Mouse (Mus musculus) liver, postnatal 0 days (tissue): ENCODE measurements around the gene Dock3.

Source experiments
- CTCF ChIP-seq: sonication (generic); IDR thresholded peaks from 2 replicates; pipeline ENCODE4 v1.5.1; 2016; ENCODE audit warnings: antibody characterized with exemption, low read depth
- EP300 ChIP-seq: IDR thresholded peaks from 2 replicates; pipeline ENCODE4 v1.6.1; 2016; ENCODE audit warnings: antibody characterized with exemption, low read depth, mild to moderate bottlenecking

- TF ChIP-seq CTCF (no peak), EP300 (no peak)
These were observed 65.9 kb downstream of the Dock3 start for GRCm38 (mm10) chr9:107165792-107166191.
